Mouse (Mus musculus) MEL (cell line): ENCODE data around the gene Cdyl.

Experiments used
- BHLHE40 ChIP-seq: IDR thresholded peaks from 2 replicates; pipeline ENCODE4 v1.6.1; 2012; ENCODE audit warnings: low read depth, mild to moderate bottlenecking, inconsistent platforms, low read length, improper control_type of control experiment, borderline replicate concordance
- CHD2 ChIP-seq: IDR thresholded peaks from 2 replicates; pipeline ENCODE4 v1.6.1; 2011; ENCODE audit warnings: low read length, improper control_type of control experiment
- CTCF ChIP-seq, 3 experiments: IDR thresholded peaks in 2 of 3; conservative IDR thresholded peaks in 1 of 3; 2 replicates each; pipeline ENCODE4 v1.5.1; 2011 to 2012; ENCODE audit warnings: low read length in 3 of 3, low read depth in 2 of 3, mild to moderate bottlenecking in 2 of 3, improper control_type of control experiment in 1 of 3, inconsistent platforms in 1 of 3, mixed read lengths in 1 of 3, moderate library complexity in 1 of 3; ENCODE audit not compliant: control insufficient read depth in 1 of 3, insufficient read depth in 1 of 3, poor library complexity in 1 of 3, severe bottlenecking in 1 of 3
- GABPA ChIP-seq: IDR thresholded peaks from 2 replicates; pipeline ENCODE4 v1.6.1; 2012; ENCODE audit warnings: low read depth, mild to moderate bottlenecking, inconsistent platforms, low read length, improper control_type of control experiment, moderate library complexity
- GATA1 ChIP-seq: IDR thresholded peaks from 2 replicates; pipeline ENCODE4 v1.6.1; 2011; ENCODE audit warnings: low read depth, low read length, improper control_type of control experiment
- MAX ChIP-seq: IDR thresholded peaks from 2 replicates; pipeline ENCODE4 v1.6.1; 2011; ENCODE audit warnings: low read length, improper control_type of control experiment
- MYC ChIP-seq: IDR thresholded peaks from 2 replicates; pipeline ENCODE4 v1.6.1; 2011; ENCODE audit warnings: low read depth, mild to moderate bottlenecking, low read length, improper control_type of control experiment, moderate library complexity
- NRF1 ChIP-seq: IDR thresholded peaks from 2 replicates; pipeline ENCODE4 v1.6.1; 2014; ENCODE audit warnings: low read depth, mild to moderate bottlenecking, inconsistent platforms, low read length, improper control_type of control experiment, moderate library complexity; ENCODE audit not compliant: poor library complexity, insufficient read depth, severe bottlenecking
- POLR2AphosphoS5 ChIP-seq: IDR thresholded peaks from 2 replicates; pipeline ENCODE4 v1.6.1; 2012; ENCODE audit warnings: low read depth, borderline replicate concordance, mild to moderate bottlenecking, inconsistent platforms, low read length, moderate library complexity, mixed read lengths
- TCF12 ChIP-seq: IDR thresholded peaks from 2 replicates; pipeline ENCODE4 v1.6.1; 2014; ENCODE audit warnings: low read depth, mild to moderate bottlenecking, inconsistent platforms, low read length, improper control_type of control experiment, moderate library complexity

GRCm38 (mm10) chr13:35875396-35875795 is 215.8 kb downstream of the Cdyl start:
- TF ChIP-seq NRF1 (no peak), MYC (no peak), CTCF (IDR thresholded peaks at IDR 0.05 in 2 of 3, conservative IDR thresholded peaks at IDR 0.05 in 1 of 3; ENCODE audit: control insufficient read depth in 1 of 3, insufficient read depth in 1 of 3, low read depth in 2 of 3, low read length in 3 of 3, poor library complexity in 1 of 3, severe bottlenecking in 1 of 3) (no peak), CHD2 (no peak), BHLHE40 (no peak), TCF12 (no peak), POLR2AphosphoS5 (no peak), GABPA (no peak), GATA1 (no peak), MAX (no peak)
